Mouse (Mus musculus) heart, adult 2 months (tissue): ENCODE measurements around the gene Syngr1.

Source experiments
- CTCF ChIP-seq: fragments of 200-600 bp; IDR thresholded peaks from 2 replicates; pipeline ENCODE4 v1.8.1; 2022; ENCODE audit warnings: antibody characterized with exemption, mild to moderate bottlenecking, moderate library complexity
- EP300 ChIP-seq: fragments of 200-500 bp; IDR thresholded peaks from 2 replicates; pipeline ENCODE4 v1.6.1; 2011; ENCODE audit warnings: low read depth, low read length, control low read depth; ENCODE audit not compliant: insufficient read depth

DNA sequence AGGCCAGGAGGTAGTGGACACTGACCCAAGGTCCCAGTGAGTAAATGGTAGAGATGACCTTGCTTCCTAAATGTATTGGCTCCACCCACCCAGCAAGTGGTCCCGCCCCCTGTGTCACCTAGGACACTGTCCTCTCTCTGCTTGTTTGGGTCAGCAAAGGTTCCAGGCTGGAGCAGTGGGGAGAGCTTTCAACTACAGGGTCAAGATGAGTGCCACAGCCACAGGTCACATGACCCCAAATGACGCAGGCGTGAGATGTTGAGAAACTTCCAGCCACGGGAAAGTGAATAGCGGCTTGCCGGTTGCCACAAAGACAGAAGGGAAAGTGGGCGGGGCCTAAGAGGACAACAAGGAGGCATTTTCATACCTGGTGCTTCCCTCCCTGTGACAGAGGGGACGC is 26.0 kb downstream of the Syngr1 start:
- no peak for TF ChIP-seq CTCF
- no peak for TF ChIP-seq EP300
